Mouse (Mus musculus): ENCODE measurements around the gene Slc33a1. TPM values are rescaled to one million over a fixed set of nuclear protein-coding genes. Genes with fewer than 3 reads are reported as not detected.

The Slc33a1 gene
- polyA plus RNA-seq, 1 experiment from 2014 or later: 17.8 TPM

DNA sequence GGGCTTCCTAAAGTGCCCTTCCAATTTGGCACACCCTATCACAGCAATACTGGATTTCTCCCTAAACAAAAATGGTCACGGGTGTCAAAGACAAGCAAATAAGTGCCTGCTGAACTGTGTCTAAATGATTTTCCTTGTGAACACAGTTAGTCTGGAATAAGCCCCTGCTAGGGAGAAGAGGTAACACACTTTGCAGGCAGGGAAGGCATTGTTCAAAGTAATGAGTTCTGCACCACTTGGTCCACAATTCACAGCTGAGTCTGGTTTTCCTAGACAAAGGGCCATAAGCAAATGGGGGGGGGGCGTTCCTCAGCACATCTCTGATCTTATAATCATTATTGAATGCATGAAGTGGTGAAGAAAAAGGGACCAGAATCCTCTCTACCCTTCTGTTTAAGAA lies 68.8 kb downstream of the Slc33a1 start:
- WGBS: 21% methylated on average over 2 of the region's 2 CpGs
- H3K9me3 ChIP-seq: no peaks in the 10 kb centered on the region
- H3K27me3 ChIP-seq: no peaks in the 10 kb centered on the region
- no peak overlapping the region for H3K27ac ChIP-seq (replicated peaks)
- H3K4me3 ChIP-seq: no peak overlapping the region
- H3K4me2 ChIP-seq: no peak overlapping the region
- peaks cover 29% of the 10 kb centered on the region for H3K4me1 ChIP-seq (replicated peaks)
- no peak for ATAC-seq (ENCODE audit: low FRiP score, low read depth)
- H3K9ac ChIP-seq: no peak overlapping the region
- H3K36me3 ChIP-seq: no peaks in the 10 kb centered on the region

DNA sequence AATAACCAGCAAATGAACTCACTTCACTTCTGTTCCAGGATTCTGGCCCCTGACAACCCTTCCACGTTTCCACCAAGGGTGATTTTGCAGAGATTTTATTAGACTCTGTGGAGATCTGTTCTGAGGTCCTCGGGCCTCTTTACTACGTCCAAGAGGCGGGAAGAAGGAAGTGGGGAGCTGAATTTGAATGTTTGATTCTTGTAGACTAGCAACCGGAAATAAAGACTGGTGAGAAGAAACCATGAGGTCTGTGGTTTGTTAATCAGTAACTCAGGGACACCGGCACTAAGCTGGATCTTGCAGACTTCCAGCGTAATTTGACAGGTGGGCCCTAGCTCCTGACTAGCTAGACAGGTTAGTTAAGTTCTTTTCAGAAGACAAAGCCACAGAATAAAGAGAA lies 70.9 kb downstream of the Slc33a1 start:
- H3K27me3 ChIP-seq: no peaks in the 10 kb centered on the region
- no peak overlapping the region for H3K27ac ChIP-seq (replicated peaks)
- H3K4me1 ChIP-seq (replicated peaks): peaks cover 18% of the 10 kb centered on the region
- no peak overlapping the region for H3K4me2 ChIP-seq
- H3K9me3 ChIP-seq: no peaks in the 10 kb centered on the region
- no peak for ATAC-seq (ENCODE audit: low FRiP score, low read depth)
- H3K9ac ChIP-seq: no peak overlapping the region
- 47% methylated on average over 7 of the region's 7 CpGs for WGBS
- H3K36me3 ChIP-seq: no peaks in the 10 kb centered on the region
- no peak overlapping the region for H3K4me3 ChIP-seq

DNA sequence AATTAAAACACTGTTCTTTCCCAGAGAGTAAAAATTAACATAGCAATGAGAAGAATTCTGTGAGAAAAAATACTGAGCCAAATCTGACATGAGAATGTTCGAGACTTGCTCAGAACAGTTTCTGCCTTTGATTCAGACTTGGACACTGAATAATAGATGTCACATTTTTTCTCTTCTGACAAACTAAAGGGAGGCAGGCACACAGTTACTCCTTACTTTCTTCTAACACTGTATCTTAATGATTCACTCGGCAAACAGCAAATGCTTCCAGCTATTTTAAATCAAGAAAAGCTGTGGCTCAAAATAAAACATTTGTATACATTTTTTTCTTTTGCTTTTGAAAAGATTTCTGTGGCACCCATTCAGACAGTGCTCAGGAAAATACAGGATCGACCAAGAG lies 72.4 kb downstream of the Slc33a1 start:
- 47% methylated on average over 3 of the region's 3 CpGs for WGBS
- no peak overlapping the region for H3K9ac ChIP-seq
- no peak for ATAC-seq (ENCODE audit: low FRiP score, low read depth)

More for the DNA sequence above, 72.4 kb downstream of the Slc33a1 start:
- H3K4me3 ChIP-seq: no peak overlapping the region
- no peak overlapping the region for H3K4me2 ChIP-seq
- H3K9me3 ChIP-seq: no peaks in the 10 kb centered on the region
- 0 out of 2 replicates have a peak, but pooled peaks cover 7% of the 10 kb centered on the region for H3K4me1 ChIP-seq (replicated peaks)
- H3K27me3 ChIP-seq: no peaks in the 10 kb centered on the region
- H3K27ac ChIP-seq (replicated peaks): no peak overlapping the region
- H3K36me3 ChIP-seq: no peaks in the 10 kb centered on the region

Other genes starting within 250 kb of the Slc33a1 start
- gene Plch1, start 65.3 kb downstream of the Slc33a1 start, polyA plus RNA-seq (2015; fragmentation: Nextera tagmentation; extraction: Ambion mirVana): 7.4 and 8.5 TPM in 2 replicates
- gene E130311K13Rik, start 35.3 kb downstream of the Slc33a1 start, polyA plus RNA-seq (2015; fragmentation: Nextera tagmentation; extraction: Ambion mirVana): 6.7 and 7.1 TPM in 2 replicates
- gene Gmps, start 11.3 kb upstream of the Slc33a1 start, polyA plus RNA-seq (2015; fragmentation: Nextera tagmentation; extraction: Ambion mirVana): 41.7 and 42.6 TPM in 2 replicates
- gene Vmn2r1, start 116.8 kb upstream of the Slc33a1 start, polyA plus RNA-seq (2015; fragmentation: Nextera tagmentation; extraction: Ambion mirVana): 0.08 and 0.16 TPM in 2 replicates
- gene Vmn2r2, start 177.2 kb upstream of the Slc33a1 start, polyA plus RNA-seq (2015; fragmentation: Nextera tagmentation; extraction: Ambion mirVana): 0.03 TPM in 1 of 2 replicates, not detected in the other

All from hindbrain, embryonic 15.5 days (tissue).